In the genomic region with DNA sequence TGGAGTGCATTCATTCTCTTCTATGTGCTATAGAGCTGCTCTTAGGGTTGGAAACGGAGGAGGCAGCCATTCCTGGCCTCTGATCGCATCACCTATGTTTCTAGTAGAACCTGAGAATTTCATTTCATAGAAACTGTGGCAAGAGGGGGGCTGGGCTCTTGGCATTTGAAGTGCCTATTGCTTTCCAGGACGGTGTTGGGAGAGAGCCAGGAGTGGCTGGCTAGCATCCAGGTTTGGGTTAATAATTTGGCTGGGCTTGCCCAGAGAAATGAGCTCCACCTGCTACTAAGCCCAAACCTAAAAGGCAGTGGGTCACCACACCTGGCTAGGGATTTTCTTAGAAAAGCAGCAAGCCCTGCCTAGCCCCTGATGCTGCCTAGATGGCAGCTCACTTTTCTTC, we compare ENCODE assay signal across 9 mouse cellular contexts. TPM values are rescaled to one million over a fixed set of nuclear protein-coding genes. Genes with fewer than 3 reads are reported as not detected.
DNase-seq lines count a peak whose midpoint lies in the region; ATAC-seq and TF ChIP-seq lines count a peak whose summit lies in the region.
"Had no signal": no experiment of that assay in that cellular context is flagged by ENCODE, and none has a peak within 500 bp of the region (broad histone marks: within the 10 kb centered on the region; RNA-seq: fewer than 3 reads in every experiment).

No protein-coding gene starts in this region.

- 64% methylated on average over 3 of the region's 3 CpGs for WGBS in midbrain, postnatal 0 days
- 74% methylated on average over 3 of the region's 3 CpGs for WGBS in midbrain, embryonic 16.5 days
- 55% methylated on average over 3 of the region's 3 CpGs for WGBS in intestine, embryonic 16.5 days
- WGBS in liver, embryonic 16.5 days (ENCODE audit: insufficient replicate concordance), result 60% methylated on average over 3 of the region's 3 CpGs

- peaks cover 6% of the 10 kb centered on the region for H3K36me3 ChIP-seq in midbrain, postnatal 0 days (ENCODE audit: insufficient read depth, low read length)
- peaks cover 3% of the 10 kb centered on the region for H3K36me3 ChIP-seq in midbrain, embryonic 16.5 days (ENCODE audit: control insufficient read depth, insufficient read depth, low read length)
- H3K36me3 ChIP-seq in intestine, embryonic 16.5 days (ENCODE audit: control insufficient read depth, insufficient read depth, low read length), result no peaks in the 10 kb centered on the region
- H3K36me3 ChIP-seq in liver, embryonic 16.5 days (ENCODE audit: control insufficient read depth, insufficient read depth), result no peaks in the 10 kb centered on the region; the same call in none of the 2 replicates
- H3K36me3 ChIP-seq: hindbrain, embryonic 15.5 days had no signal

- H3K9ac ChIP-seq in midbrain, postnatal 0 days (replicated peaks; ENCODE audit: low read length, poor library complexity, severe bottlenecking), result no peak overlapping the region
- no peak overlapping the region for H3K9ac ChIP-seq in midbrain, embryonic 16.5 days (ENCODE audit: low read depth, low read length)
- H3K9ac ChIP-seq in intestine, embryonic 16.5 days (ENCODE audit: low read depth, low read length), result no peak overlapping the region
- no peak overlapping the region for H3K9ac ChIP-seq in liver, embryonic 16.5 days (ENCODE audit: low read depth, low read length)
- H3K9ac ChIP-seq: hindbrain, embryonic 15.5 days; neural tube, embryonic 12.5 days had no signal

- no peak overlapping the region for H3K27ac ChIP-seq in midbrain, postnatal 0 days (ENCODE audit: low read depth, low read length)
- no peak overlapping the region for H3K27ac ChIP-seq in midbrain, embryonic 16.5 days (ENCODE audit: low read length)
- H3K27ac ChIP-seq in intestine, embryonic 16.5 days (ENCODE audit: low read length), result no peak overlapping the region
- H3K27ac ChIP-seq in liver, embryonic 16.5 days (ENCODE audit: low read length), result peak overlapping the region; percentile 62
- H3K27ac ChIP-seq: hindbrain, embryonic 15.5 days; neural tube, embryonic 12.5 days had no signal

- no peaks in the 10 kb centered on the region for H3K27me3 ChIP-seq in midbrain, postnatal 0 days (ENCODE audit: insufficient read depth, low read length)
- no peaks in the 10 kb centered on the region for H3K27me3 ChIP-seq in midbrain, embryonic 16.5 days (ENCODE audit: control insufficient read depth, insufficient read depth, low read depth, low read length)
- H3K27me3 ChIP-seq in intestine, embryonic 16.5 days (replicated peaks; ENCODE audit: control insufficient read depth, insufficient read depth, low read length), result no peaks in the 10 kb centered on the region
- no peaks in the 10 kb centered on the region for H3K27me3 ChIP-seq in liver, embryonic 16.5 days (ENCODE audit: control insufficient read depth, insufficient read depth, low read depth, low read length)
- H3K27me3 ChIP-seq: hindbrain, embryonic 15.5 days; neural tube, embryonic 12.5 days had no signal

- peaks cover 7% of the 10 kb centered on the region; the same call in 1 of the 2 replicates for H3K4me1 ChIP-seq in midbrain, postnatal 0 days (ENCODE audit: insufficient read depth, low read length)
- peaks cover 22% of the 10 kb centered on the region for H3K4me1 ChIP-seq in midbrain, embryonic 16.5 days (ENCODE audit: control insufficient read depth, insufficient read depth, low read length)
- peaks cover 42% of the 10 kb centered on the region for H3K4me1 ChIP-seq in intestine, embryonic 16.5 days (ENCODE audit: control insufficient read depth, insufficient read depth, low read length)
- H3K4me1 ChIP-seq in liver, embryonic 16.5 days (ENCODE audit: control insufficient read depth, low read depth, low read length), result peaks cover 54% of the 10 kb centered on the region

- no peak for TF ChIP-seq CTCF in midbrain, postnatal 0 days (IDR thresholded peaks at IDR 0.05)
- TF ChIP-seq CTCF in brain, embryonic 14.5 days (IDR thresholded peaks at IDR 0.05; ENCODE audit: borderline replicate concordance, extremely low read depth, insufficient read depth, insufficient read length), result no peak

- H3K4me2 ChIP-seq in midbrain, postnatal 0 days (ENCODE audit: low read depth, low read length, poor library complexity, severe bottlenecking), result no peak overlapping the region
- no peak overlapping the region for H3K4me2 ChIP-seq in midbrain, embryonic 16.5 days (ENCODE audit: low read length)
- H3K4me2 ChIP-seq in intestine, embryonic 16.5 days (ENCODE audit: low read depth, low read length), result no peak overlapping the region
- H3K4me2 ChIP-seq in liver, embryonic 16.5 days (ENCODE audit: low read depth, low read length), result peak overlapping the region; percentile 40
- H3K4me2 ChIP-seq: hindbrain, embryonic 15.5 days; neural tube, embryonic 12.5 days had no signal

- H3K4me3 ChIP-seq in midbrain, postnatal 0 days (ENCODE audit: low read depth, low read length), result no peak overlapping the region
- no peak overlapping the region for H3K4me3 ChIP-seq in midbrain, embryonic 16.5 days (ENCODE audit: low read depth, low read length)
- no peak overlapping the region for H3K4me3 ChIP-seq in intestine, embryonic 16.5 days (ENCODE audit: low read length)
- H3K4me3 ChIP-seq in liver, embryonic 16.5 days (ENCODE audit: low read depth, low read length), result no peak overlapping the region
- H3K4me3 ChIP-seq: hindbrain, embryonic 15.5 days; neural tube, embryonic 12.5 days had no signal

- no peak for ATAC-seq in midbrain, postnatal 0 days (ENCODE audit: low FRiP score)
- ATAC-seq in midbrain, embryonic 16.5 days, result no peak
- peak; percentile 25 for ATAC-seq in intestine, embryonic 16.5 days
- peak; percentile 18; the same call in 1 of the 2 replicates for ATAC-seq in liver, embryonic 16.5 days (ENCODE audit: low read depth)
- no peak for ATAC-seq in erythroid progenitor cell, adult 5-6 weeks (replicated peaks; ENCODE audit: low FRiP score, poor library complexity, severe bottlenecking)

- TF ChIP-seq POLR2A in brain, embryonic 14.5 days (IDR thresholded peaks at IDR 0.05; ENCODE audit: borderline replicate concordance, extremely low read depth, insufficient read depth, insufficient read length, poor library complexity, severe bottlenecking), result no peak

- DNase-seq in midbrain, postnatal 0 days (ENCODE audit: low spot score), result peak; percentile 53
- DNase-seq in brain, embryonic 14.5 days (ENCODE audit: low read depth), result peak; percentile 84
- DNase-seq in retina, postnatal 1 day, result no peak

- H3K9me3 ChIP-seq in midbrain, postnatal 0 days (ENCODE audit: low read length), result no peaks in the 10 kb centered on the region
- H3K9me3 ChIP-seq in midbrain, embryonic 16.5 days (replicated peaks; ENCODE audit: control insufficient read depth, low read length, poor library complexity, severe bottlenecking), result no peaks in the 10 kb centered on the region
- H3K9me3 ChIP-seq in intestine, embryonic 16.5 days (ENCODE audit: control insufficient read depth, low read length), result no peaks in the 10 kb centered on the region
- H3K9me3 ChIP-seq in liver, embryonic 16.5 days (replicated peaks; ENCODE audit: control insufficient read depth, low read length), result no peaks in the 10 kb centered on the region
- H3K9me3 ChIP-seq: hindbrain, embryonic 15.5 days; neural tube, embryonic 12.5 days had no signal

RNA-seq across cellular contexts. Expression of a gene that starts 18.2 kb away (rescaled TPM):
- 13.8 and 14.6 TPM in 2 replicates for total RNA-seq in midbrain, postnatal 0 days (2014; rRNA removed)
- polyA plus RNA-seq in midbrain, postnatal 0 days (2015; fragmentation: Nextera tagmentation; extraction: Ambion mirVana), result 4.0 and 5.4 TPM in 2 replicates
- polyA plus RNA-seq in midbrain, embryonic 16.5 days (2015; fragmentation: Nextera tagmentation; extraction: Ambion mirVana), result 7.6 and 9.5 TPM in 2 replicates
- 12.1 and 16.4 TPM in 2 replicates for polyA plus RNA-seq in brain, embryonic 14.5 days (2012; rRNA removed)
- polyA plus RNA-seq in intestine, embryonic 16.5 days (2015; fragmentation: Nextera tagmentation; extraction: Ambion mirVana), result 5.3 and 5.5 TPM in 2 replicates
- polyA plus RNA-seq in liver, embryonic 16.5 days (2015; fragmentation: Nextera tagmentation; extraction: Ambion mirVana), result 3.0 and 3.4 TPM in 2 replicates
- total RNA-seq in erythroid progenitor cell, adult 5-6 weeks (2015; ENCODE audit: low replicate concordance), result under 0.01 TPM in 1 of 2 replicates, not detected in the other
- 0.13 and 0.23 TPM in 2 replicates for total RNA-seq in erythroid progenitor cell, adult 5-6 weeks (2017; ENCODE audit: low replicate concordance)

RNA-seq across cellular contexts. Expression of a gene that starts 24.3 kb away (rescaled TPM):
- 79.4 and 80.4 TPM in 2 replicates for total RNA-seq in midbrain, postnatal 0 days (2014; rRNA removed)
- 126 and 133 TPM in 2 replicates for polyA plus RNA-seq in midbrain, postnatal 0 days (2015; fragmentation: Nextera tagmentation; extraction: Ambion mirVana)
- polyA plus RNA-seq in midbrain, embryonic 16.5 days (2015; fragmentation: Nextera tagmentation; extraction: Ambion mirVana), result 77.9 and 94.8 TPM in 2 replicates
- polyA plus RNA-seq in brain, embryonic 14.5 days (2012; rRNA removed), result 46.6 and 63.5 TPM in 2 replicates
- 14.5 and 15.2 TPM in 2 replicates for polyA plus RNA-seq in intestine, embryonic 16.5 days (2015; fragmentation: Nextera tagmentation; extraction: Ambion mirVana)
- 2.9 and 4.0 TPM in 2 replicates for polyA plus RNA-seq in liver, embryonic 16.5 days (2015; fragmentation: Nextera tagmentation; extraction: Ambion mirVana)
- 4.6 TPM in 1 of 2 replicates, not detected in the other for total RNA-seq in erythroid progenitor cell, adult 5-6 weeks (2015; ENCODE audit: low replicate concordance)
- total RNA-seq in erythroid progenitor cell, adult 5-6 weeks (2017; ENCODE audit: low replicate concordance), result not detected in 2 replicates

RNA-seq across cellular contexts. Expression of a gene that starts 43.1 kb away (rescaled TPM):
- total RNA-seq in midbrain, postnatal 0 days (2014; rRNA removed), result 4.9 and 6.0 TPM in 2 replicates
- 1.4 and 1.7 TPM in 2 replicates for polyA plus RNA-seq in midbrain, postnatal 0 days (2015; fragmentation: Nextera tagmentation; extraction: Ambion mirVana)
- 2.3 and 2.7 TPM in 2 replicates for polyA plus RNA-seq in midbrain, embryonic 16.5 days (2015; fragmentation: Nextera tagmentation; extraction: Ambion mirVana)
- polyA plus RNA-seq in brain, embryonic 14.5 days (2012; rRNA removed), result 1.3 and 2.2 TPM in 2 replicates
- 0.48 and 0.49 TPM in 2 replicates for polyA plus RNA-seq in intestine, embryonic 16.5 days (2015; fragmentation: Nextera tagmentation; extraction: Ambion mirVana)
- polyA plus RNA-seq in liver, embryonic 16.5 days (2015; fragmentation: Nextera tagmentation; extraction: Ambion mirVana), result 0.04 and 0.05 TPM in 2 replicates
- total RNA-seq in erythroid progenitor cell, adult 5-6 weeks (2015; ENCODE audit: low replicate concordance), result not detected in 2 replicates
- total RNA-seq in erythroid progenitor cell, adult 5-6 weeks (2017; ENCODE audit: low replicate concordance), result 0.38 TPM in 1 of 2 replicates, not detected in the other

RNA-seq across cellular contexts. Expression of a gene that starts 49.1 kb away (rescaled TPM):
- total RNA-seq in midbrain, postnatal 0 days (2014; rRNA removed), result 108 and 111 TPM in 2 replicates
- polyA plus RNA-seq in midbrain, postnatal 0 days (2015; fragmentation: Nextera tagmentation; extraction: Ambion mirVana), result 300 and 310 TPM in 2 replicates
- 264 and 291 TPM in 2 replicates for polyA plus RNA-seq in midbrain, embryonic 16.5 days (2015; fragmentation: Nextera tagmentation; extraction: Ambion mirVana)
- polyA plus RNA-seq in brain, embryonic 14.5 days (2012; rRNA removed), result 96.5 and 127 TPM in 2 replicates
- polyA plus RNA-seq in intestine, embryonic 16.5 days (2015; fragmentation: Nextera tagmentation; extraction: Ambion mirVana), result 358 and 374 TPM in 2 replicates
- polyA plus RNA-seq in liver, embryonic 16.5 days (2015; fragmentation: Nextera tagmentation; extraction: Ambion mirVana), result 164 and 179 TPM in 2 replicates
- total RNA-seq in erythroid progenitor cell, adult 5-6 weeks (2015; ENCODE audit: low replicate concordance), result 110 and 161 TPM in 2 replicates
- total RNA-seq in erythroid progenitor cell, adult 5-6 weeks (2017; ENCODE audit: low replicate concordance), result 31.6 and 40.6 TPM in 2 replicates

Comparison
In these comparisons a context has a peak if more than half of its experiments do, and no peak if none do; other contexts are left out.
1. ATAC-seq: peak in intestine, embryonic 16.5 days (single experiment) and liver, embryonic 16.5 days (single experiment); none in midbrain, postnatal 0 days (single experiment), midbrain, embryonic 16.5 days (single experiment) and erythroid progenitor cell, adult 5-6 weeks (single experiment).